Mouse (Mus musculus) frontal cortex, adult 2 months (tissue): ENCODE data around the gene Rsph3b. TPM values are rescaled to one million over a fixed set of nuclear protein-coding genes. Genes with fewer than 3 reads are reported as not detected.

Experiments used
- DNase-seq, 2 experiments: peaks; one replicate each; pipeline ENCODE4 v3.0.0; 2022; ENCODE audit warnings: low spot score in 1 of 2; ENCODE audit errors: extremely low spot score in 1 of 2
- polyA plus RNA-seq: library from polyadenylated mRNA; depleted of rRNA; stranded (reverse); fragments of >200 nt; gene quantifications from 2 replicates; pipeline ENCODE4 v1.2.3, GENCODE M21; 2012; rRNA removed

Rsph3b gene
- polyA plus RNA-seq, 1 experiment: 31.6 TPM

DNA sequence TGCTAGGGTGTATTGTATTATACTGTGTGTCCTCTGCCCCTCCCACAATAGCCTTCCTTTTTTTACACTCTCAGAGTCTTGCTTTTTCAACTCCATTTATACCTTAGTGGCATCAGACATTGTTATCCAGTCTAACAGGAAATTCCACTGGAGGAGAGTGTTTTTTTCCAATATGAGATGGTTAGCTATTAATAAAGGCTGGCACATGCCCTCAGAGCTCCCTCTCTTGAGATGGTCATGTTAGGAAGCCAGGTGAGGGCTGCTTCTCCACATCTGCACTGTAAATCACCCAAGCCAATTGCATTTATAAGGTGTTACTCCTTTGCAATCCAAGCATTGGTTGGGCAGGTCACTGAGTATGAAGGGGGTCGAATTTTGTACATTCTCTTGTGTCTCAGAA, 81.9 kb downstream of the Rsph3b start:
- DNase-seq: no peak

DNA sequence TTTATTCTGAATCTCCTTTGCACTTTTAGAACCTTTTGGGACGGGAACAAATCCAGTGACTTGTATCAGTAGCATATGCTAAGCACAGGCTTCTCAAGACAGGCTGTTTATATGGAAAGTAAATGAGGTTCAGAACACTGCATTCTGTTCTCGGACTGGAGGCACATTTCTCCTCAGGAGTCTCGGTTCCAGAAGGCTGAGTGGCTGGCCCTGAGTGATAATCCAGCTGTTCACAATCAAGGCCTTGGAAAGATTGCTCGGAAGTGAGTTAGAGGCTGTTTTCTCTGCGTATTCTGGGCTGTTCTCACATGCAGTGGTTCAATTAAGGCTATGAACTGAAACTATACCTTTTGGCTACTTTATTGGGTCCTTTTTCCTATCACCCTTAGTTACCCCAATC, 82.9 kb downstream of the Rsph3b start:
- no peak for DNase-seq

DNA sequence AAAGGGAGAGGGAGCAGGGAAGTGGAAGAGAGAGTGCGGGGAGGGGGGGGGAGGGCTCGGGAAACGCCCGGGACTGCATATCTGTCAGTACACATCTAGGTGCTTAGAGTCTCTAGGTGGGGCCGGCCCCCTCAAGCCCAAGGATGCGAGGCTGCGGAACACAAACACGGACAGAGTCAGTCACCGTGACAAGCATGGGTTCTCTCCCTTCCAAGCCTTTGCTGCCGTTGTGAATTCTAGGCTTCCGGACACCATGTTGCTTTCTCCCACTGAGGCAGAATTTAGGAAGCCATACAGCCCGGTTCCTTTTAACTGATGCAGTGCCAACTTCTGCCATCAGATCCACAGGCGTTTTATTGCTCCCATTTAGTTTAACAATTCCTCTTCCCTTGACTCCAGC, 83.6 kb downstream of the Rsph3b start:
- no peak for DNase-seq

DNA sequence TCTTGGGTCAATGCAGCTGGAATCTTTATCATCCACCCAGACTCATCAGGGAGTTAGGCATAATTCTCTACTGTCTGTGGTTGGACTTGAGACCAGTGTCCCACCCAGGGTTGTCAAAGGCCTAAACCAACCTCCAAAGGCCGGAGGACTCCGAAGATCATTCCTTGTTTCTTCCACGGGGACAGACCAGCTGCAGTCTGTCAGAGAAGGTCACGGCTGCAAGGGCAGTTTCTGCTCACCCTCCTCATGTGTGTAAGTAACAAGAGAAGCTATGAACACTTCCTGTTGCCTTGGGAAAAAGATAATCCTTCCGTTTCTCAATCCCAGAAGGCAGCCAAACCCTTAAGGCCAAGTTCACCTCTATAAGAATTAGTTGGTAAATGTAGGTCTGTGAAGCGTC, 85.0 kb downstream of the Rsph3b start:
- no peak for DNase-seq

DNA sequence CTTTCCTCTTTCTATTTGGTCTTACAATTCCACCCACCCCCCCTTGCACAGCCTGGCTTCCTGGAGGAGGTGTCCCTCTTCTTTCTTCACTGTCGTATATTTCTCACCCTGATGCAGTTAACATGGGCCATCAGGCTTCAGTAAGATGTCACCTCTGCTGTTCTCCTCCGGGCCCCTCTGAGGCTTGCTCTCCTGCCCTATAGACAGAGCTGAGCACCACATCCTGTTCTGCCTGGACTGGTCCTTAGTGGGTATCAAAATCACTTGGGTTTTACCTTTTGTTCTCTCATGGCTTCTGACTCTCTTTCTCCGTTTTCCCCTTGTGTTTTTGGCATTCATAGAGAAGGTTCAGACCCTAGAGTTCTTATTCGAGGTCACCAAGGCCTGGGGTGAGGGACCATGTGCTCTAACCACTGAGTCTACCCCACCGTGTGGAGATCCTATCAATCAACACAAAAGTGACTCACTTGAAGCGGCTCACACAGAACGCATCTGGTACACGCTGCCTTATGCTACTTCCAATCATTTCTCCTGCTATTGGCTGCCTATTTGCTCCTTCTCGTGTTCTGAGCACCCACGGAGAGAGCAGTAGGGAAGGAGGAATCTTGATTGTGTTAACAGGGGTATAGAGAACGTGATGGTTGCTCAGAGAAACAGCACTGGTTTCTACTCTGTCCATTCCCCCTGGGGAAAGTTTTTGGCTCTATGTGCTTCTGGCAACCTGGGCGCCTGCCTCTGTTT, 86.3 kb downstream of the Rsph3b start:
- peak in 1 of 2 experiments; percentile 16 for DNase-seq

DNA sequence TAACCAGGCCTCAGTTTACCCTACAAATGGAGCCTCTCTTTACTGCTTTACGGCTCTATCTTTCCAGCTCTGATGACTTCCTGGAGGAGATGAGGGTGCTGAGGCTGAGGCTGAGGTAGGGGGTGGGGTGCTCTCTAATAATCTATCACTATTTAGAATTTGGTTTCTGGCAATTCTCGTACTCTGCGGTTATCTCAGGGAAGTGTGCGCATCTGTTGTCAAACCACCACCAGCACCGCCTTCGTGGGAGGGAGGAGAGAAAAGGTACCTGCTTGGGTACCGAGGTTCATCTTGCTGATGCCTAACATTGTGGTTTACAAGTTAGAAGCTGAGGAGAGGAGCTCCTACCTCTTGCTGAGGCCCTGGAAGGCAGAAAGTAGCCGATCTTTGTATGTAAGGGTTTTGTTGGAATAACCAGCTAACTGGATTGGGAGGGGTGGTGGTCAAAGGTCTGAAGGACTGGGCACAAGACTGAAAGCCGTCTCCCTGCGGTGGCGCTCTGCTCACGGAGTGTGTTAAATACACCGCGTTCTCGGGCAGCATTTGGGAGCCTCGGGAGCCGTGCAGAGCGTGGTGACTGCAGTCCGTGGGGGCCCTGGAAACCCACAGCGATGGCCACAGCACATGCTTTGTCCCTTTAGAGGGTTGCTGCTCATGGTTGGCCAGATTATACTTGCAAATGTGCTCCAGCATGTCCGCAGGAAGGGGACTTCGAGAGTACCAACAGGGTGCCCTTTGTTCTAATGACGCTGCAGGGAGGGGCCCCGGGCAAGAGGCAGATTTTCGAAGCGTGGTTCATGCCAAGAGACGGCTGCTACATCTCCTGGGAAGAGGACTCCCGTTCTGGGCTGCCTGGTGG, 87.1 kb downstream of the Rsph3b start:
- DNase-seq: peak; percentile 58 to 71

DNA sequence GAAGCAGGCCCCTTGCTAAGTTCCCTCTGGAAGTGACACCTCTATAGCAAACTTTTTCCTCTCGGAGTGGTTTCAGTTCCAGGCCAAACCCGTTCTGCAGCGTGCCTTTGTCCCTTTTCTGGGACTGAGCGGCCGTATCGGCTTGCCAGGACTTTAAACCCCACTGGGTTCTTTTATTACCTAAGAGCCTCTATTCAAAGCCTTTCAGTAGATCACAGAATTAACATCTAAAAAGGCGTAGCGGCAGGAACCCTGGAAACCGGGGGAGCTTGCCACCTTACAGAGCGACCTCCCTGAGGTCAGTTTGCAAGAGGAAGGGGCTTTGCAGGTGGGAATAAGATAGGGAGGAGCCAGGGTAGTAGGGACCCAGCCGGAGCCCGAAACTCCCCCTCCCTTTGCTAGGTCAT, 88.0 kb downstream of the Rsph3b start:
- peak in 1 of 2 experiments; percentile 32 for DNase-seq

DNA sequence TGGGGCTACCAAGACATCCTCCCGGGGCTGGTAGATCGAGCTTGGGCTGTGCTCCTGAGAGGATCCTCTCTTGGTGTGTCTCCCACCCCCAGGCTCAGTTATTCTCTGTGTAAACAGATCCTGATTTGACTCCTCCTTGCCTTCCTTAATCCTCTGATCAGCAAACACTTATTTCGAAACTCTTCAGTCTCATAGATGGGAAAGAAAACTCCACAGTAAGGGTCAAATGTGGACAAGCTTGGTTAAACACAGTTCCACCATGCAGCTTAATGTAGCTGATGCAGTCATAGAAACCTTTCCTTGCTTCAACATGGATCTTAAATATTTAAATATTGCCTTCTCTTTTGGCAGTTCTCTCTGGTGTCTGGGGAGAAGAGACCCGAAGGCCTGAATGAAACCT, 88.4 kb downstream of the Rsph3b start:
- no peak for DNase-seq

Other genes with a start within 250 kb of the Rsph3b start
- gene Ezr, start 165.9 kb downstream of the Rsph3b start, polyA plus RNA-seq: 49.8 and 53.9 TPM in 2 replicates
- 32.2 and 36.4 TPM in 2 replicates for gene Tagap1, start 12.5 kb upstream of the Rsph3b start, polyA plus RNA-seq
- 87.7 and 109 TPM in 2 replicates for gene Rnaset2b, start 22.0 kb upstream of the Rsph3b start, polyA plus RNA-seq
- gene Gm49721, start 30.2 kb upstream of the Rsph3b start, polyA plus RNA-seq: 1.1 and 1.3 TPM in 2 replicates
- 1.8 and 2.7 TPM in 2 replicates for gene Gm1604a, start 76.9 kb upstream of the Rsph3b start, polyA plus RNA-seq
- 40.8 and 44.1 TPM in 2 replicates for gene Rps6ka2, start 221.4 kb upstream of the Rsph3b start, polyA plus RNA-seq